Mouse (Mus musculus) embryonic fibroblast, embryonic 13.5 days (primary cell): ENCODE results near the gene Tmco4. TPM values are rescaled to one million over a fixed set of nuclear protein-coding genes. Genes with fewer than 3 reads are reported as not detected.

Experiments
- H3K27ac ChIP-seq: 2 replicates; pipeline ENCODE4 v1.5.1; 2012; ENCODE audit warnings: low read length, control low read depth, inconsistent platforms; ENCODE audit not compliant: insufficient read depth
- H3K4me1 ChIP-seq: 2 replicates; pipeline ENCODE4 v1.6.1; 2011; ENCODE audit warnings: low read length; ENCODE audit not compliant: control insufficient read depth, insufficient read depth
- H3K4me3 ChIP-seq: 2 replicates; pipeline ENCODE4 v1.5.1; 2011; ENCODE audit warnings: mild to moderate bottlenecking, control low read depth, low read length; ENCODE audit not compliant: insufficient read depth
- CTCF ChIP-seq: IDR thresholded peaks from 2 replicates; pipeline ENCODE4 v1.5.1; 2011; ENCODE audit warnings: mild to moderate bottlenecking, control low read depth, low read length, moderate library complexity, borderline replicate concordance; ENCODE audit not compliant: insufficient read depth
- POLR2A ChIP-seq: IDR thresholded peaks from 2 replicates; pipeline ENCODE4 v1.6.1; 2011; ENCODE audit warnings: low read depth, mild to moderate bottlenecking, control low read depth, low read length, moderate library complexity
- polyA plus RNA-seq: library from polyadenylated mRNA; stranded (reverse); fragments of >200 nt; gene quantifications from 2 replicates; pipeline ENCODE4 v1.2.4, GENCODE M21; 2011; ENCODE audit warnings: low read depth; ENCODE audit not compliant: missing spikeins, insufficient read length

Gene Tmco4
- 8.5 and 14.3 TPM in 2 replicates for polyA plus RNA-seq

- H3K4me3 ChIP-seq, result peak within 1 kb of the TSS; percentile 27
These were observed at the start of gene Tmco4 for GRCm38 (mm10) chr4:138972827-138973718. Tmco4 (plus strand) TSS chr4:138972888.

GRCm38 (mm10) chr4:138925561-138925960 lies 47.1 kb upstream of the Tmco4 start:
- Histone ChIP-seq H3K4me3 (no peak overlapping the region), H3K27ac (no peak overlapping the region), H3K4me1 (no peaks in the 10 kb centered on the region)
- TF ChIP-seq POLR2A, result no peak
- no peak for TF ChIP-seq CTCF

More at GRCm38 (mm10) chr4:138972827-138973718, at the start of gene Tmco4:
- H3K4me1 ChIP-seq, result no peaks in the 10 kb centered on the region
- TF ChIP-seq CTCF, result no peak
- peak; percentile 88 for TF ChIP-seq POLR2A
- H3K27ac ChIP-seq, result peak within 1 kb of the TSS; percentile 71

DNA sequence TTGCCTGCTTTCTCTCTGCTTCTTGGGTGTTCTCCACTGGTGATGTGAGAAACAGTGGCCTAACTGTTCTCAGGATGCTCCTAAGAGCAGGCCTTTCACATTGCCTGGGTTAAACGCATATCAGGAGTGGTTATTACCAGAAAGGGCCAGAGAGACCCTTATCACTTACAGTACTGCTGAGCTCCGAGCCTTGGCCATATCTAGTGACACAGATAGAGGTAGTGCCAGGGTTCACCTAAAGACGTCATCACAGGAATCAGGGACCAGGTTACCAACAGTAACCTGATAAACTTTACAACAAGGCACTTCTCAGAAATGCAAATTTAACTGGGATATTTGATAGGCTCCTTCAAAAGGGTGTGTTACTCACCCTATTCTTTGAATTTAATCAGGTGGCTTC lies 38.8 kb upstream of the Tmco4 start:
- H3K27ac ChIP-seq, result no peak overlapping the region
- no peak overlapping the region for H3K4me3 ChIP-seq
- H3K4me1 ChIP-seq, result no peaks in the 10 kb centered on the region
- TF ChIP-seq CTCF (no peak), POLR2A (no peak)

- no peaks in the 10 kb centered on the region for H3K4me1 ChIP-seq
- H3K4me3 ChIP-seq, result no peak overlapping the region
- H3K27ac ChIP-seq, result no peak overlapping the region
- no peak for TF ChIP-seq CTCF
These were observed 38.1 kb upstream of the Tmco4 start for GRCm38 (mm10) chr4:138934456-138935145.

DNA sequence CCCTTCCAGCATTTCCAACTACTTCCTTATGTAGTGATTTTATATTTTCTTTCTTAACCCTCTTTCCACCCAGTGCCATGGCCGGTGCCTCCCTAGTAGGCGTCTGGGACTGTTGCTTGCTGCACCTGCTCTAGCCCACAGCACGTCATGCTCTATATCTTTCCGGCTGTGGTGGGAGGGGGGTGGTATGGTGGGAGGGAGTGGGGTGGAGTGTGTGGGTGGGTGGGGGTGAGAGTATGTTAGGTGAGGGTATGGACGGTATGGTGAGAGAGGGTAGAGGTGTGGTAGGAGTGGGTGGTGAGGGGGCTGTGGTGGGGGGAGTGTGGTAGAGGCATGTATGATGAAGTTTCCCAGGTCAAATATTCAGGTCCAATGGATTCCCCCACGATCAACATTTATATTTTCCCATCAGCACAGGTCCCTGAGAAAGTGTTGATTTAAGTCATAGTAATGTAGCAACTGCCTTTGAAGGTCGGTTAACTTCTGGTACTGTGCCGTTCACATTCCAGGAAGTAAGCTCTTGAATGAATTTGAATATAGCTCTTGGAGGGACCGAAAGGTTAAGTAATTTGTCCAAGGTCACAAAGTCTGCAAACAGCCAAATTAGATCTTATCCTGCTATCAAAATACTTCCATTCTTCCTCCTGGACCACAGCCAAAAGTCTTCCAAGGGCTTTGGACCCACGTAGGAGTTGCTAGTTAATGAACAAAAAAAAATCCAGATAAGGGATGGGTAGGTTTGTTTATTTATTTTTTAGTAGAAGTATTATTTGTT lies 34.0 kb upstream of the Tmco4 start:
- H3K27ac ChIP-seq, result no peak overlapping the region
- TF ChIP-seq POLR2A (no peak), CTCF (no peak)
- no peak overlapping the region for H3K4me3 ChIP-seq
- H3K4me1 ChIP-seq, result no peaks in the 10 kb centered on the region

DNA sequence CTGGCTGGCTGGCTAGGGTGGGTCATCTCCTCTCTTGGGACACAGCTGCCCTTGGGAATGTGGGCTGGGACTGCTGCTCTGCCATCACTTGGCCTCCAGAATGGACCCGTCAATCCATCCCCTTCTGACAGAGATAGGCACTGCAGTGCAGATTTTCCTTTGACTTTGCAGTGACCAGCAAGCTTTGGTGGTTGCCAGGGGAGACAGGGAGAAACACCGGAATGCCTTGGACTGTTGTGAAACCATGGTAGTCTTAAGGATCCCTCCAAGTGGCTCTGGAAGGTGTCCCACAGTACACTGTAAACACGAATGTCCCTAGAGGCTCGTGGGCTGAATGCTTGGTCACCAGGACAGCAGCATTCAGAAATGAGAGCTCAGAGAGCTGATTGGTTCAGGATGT lies 33.2 kb upstream of the Tmco4 start:
- TF ChIP-seq CTCF, result no peak
- no peak for TF ChIP-seq POLR2A
- H3K4me1 ChIP-seq, result no peaks in the 10 kb centered on the region

GRCm38 (mm10) chr4:138941401-138941800 lies 31.3 kb upstream of the Tmco4 start:
- Histone ChIP-seq H3K27ac (no peak overlapping the region), H3K4me1 (no peaks in the 10 kb centered on the region), H3K4me3 (no peak overlapping the region)
- TF ChIP-seq POLR2A, result no peak
- TF ChIP-seq CTCF, result no peak

More for the DNA sequence above, 33.2 kb upstream of the Tmco4 start:
- H3K4me3 ChIP-seq, result no peak overlapping the region
- H3K27ac ChIP-seq, result no peak overlapping the region

- TF ChIP-seq POLR2A (no peak), CTCF (no peak)
- no peak overlapping the region for H3K27ac ChIP-seq
These were observed 30.7 kb upstream of the Tmco4 start for GRCm38 (mm10) chr4:138941966-138942365.

DNA sequence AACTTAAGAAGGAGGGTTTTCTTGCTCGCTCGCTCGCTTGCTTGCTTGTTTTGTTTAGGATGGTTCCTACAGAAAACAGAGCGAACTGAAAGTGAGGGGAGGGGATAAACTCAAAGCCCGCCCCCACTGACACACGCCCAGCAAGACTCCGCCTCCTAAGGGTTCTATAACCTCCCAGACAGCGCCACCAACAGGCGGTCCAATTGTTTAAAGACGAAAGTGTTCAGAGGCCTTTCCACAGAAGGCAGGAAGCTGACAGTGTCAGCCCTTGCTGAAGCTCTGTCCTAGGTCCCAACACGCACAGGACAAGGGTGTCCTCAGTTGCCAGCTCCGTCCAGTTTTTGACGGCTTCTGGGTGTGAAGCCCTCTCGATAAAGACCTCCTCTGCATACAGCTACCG lies 29.0 kb upstream of the Tmco4 start:
- no peak overlapping the region for H3K27ac ChIP-seq
- TF ChIP-seq POLR2A (no peak), CTCF (no peak)
- no peak overlapping the region; the same call in 1 of the 2 replicates for H3K4me3 ChIP-seq
- H3K4me1 ChIP-seq, result no peaks in the 10 kb centered on the region

More at GRCm38 (mm10) chr4:138941966-138942365, 30.7 kb upstream of the Tmco4 start:
- no peak overlapping the region for H3K4me3 ChIP-seq
- no peaks in the 10 kb centered on the region for H3K4me1 ChIP-seq
